In genomic region chr19:59208475-59208874, GRCm38 (mm10) we compare ENCODE assay signal across 8 mouse cellular contexts. TPM values are rescaled to one million over a fixed set of nuclear protein-coding genes. Genes with fewer than 3 reads are reported as not detected.
DNase-seq lines count a peak whose midpoint lies in the region; ATAC-seq and TF ChIP-seq lines count a peak whose summit lies in the region.
"Had no signal": no experiment of that assay in that cellular context is flagged by ENCODE, and none has a peak within 500 bp of the region (broad histone marks: within the 10 kb centered on the region; RNA-seq: fewer than 3 reads in every experiment).

No protein-coding gene starts in this region.

- H3K36me3 ChIP-seq in C2C12 (ENCODE audit: control insufficient read depth, insufficient read depth), result no peaks in the 10 kb centered on the region
- no peaks in the 10 kb centered on the region for H3K36me3 ChIP-seq in liver, embryonic 13.5 days
- H3K36me3 ChIP-seq: limb, embryonic 13.5 days had no signal

- peak; percentile 54 for DNase-seq in MEL-GATA-1-ER (ENCODE audit: extremely low read depth, low read depth)
- DNase-seq in cerebellum, adult 18-20 months, result peak; percentile 55 to 67
- peak; percentile 81 for DNase-seq in forelimb bud, embryonic 11.5 days (ENCODE audit: low read depth, low spot score)
- DNase-seq in kidney, postnatal 10 days, result peak; percentile 84
- DNase-seq in liver, embryonic 13.5 days, result peak; percentile 28
- DNase-seq in right cerebral cortex, adult 18-20 months, result peak; percentile 77

- no peaks in the 10 kb centered on the region for H3K79me2 ChIP-seq in C2C12 (ENCODE audit: control insufficient read depth, insufficient read depth)

- no peak overlapping the region for H3K4me2 ChIP-seq in liver, embryonic 13.5 days
- H3K4me2 ChIP-seq: limb, embryonic 13.5 days had no signal

- no peak for ATAC-seq in liver, embryonic 13.5 days (ENCODE audit: low read depth)

- no peaks in the 10 kb centered on the region for H3K9me3 ChIP-seq in liver, embryonic 13.5 days (replicated peaks)
- H3K9me3 ChIP-seq: limb, embryonic 13.5 days had no signal

- H3K79me3 ChIP-seq in C2C12 (ENCODE audit: low read depth), result no peaks in the 10 kb centered on the region

- TF ChIP-seq CTCF in C2C12 (IDR thresholded peaks at IDR 0.05; ENCODE audit: control insufficient read depth, insufficient read depth, insufficient read length), result peak; percentile 34

- H3K27ac ChIP-seq in liver, embryonic 13.5 days, result no peak overlapping the region
- H3K27ac ChIP-seq: limb, embryonic 13.5 days had no signal

- H3K9ac ChIP-seq in liver, embryonic 13.5 days, result no peak overlapping the region
- H3K9ac ChIP-seq: limb, embryonic 13.5 days had no signal

- peaks cover 7% of the 10 kb centered on the region for H3K27me3 ChIP-seq in C2C12 (ENCODE audit: control insufficient read depth, insufficient read depth, insufficient read length)
- peaks cover 3% of the 10 kb centered on the region; the same call in 1 of the 2 replicates for H3K27me3 ChIP-seq in liver, embryonic 13.5 days

- no peaks in the 10 kb centered on the region for H3K4me1 ChIP-seq in liver, embryonic 13.5 days (replicated peaks)
- H3K4me1 ChIP-seq: limb, embryonic 13.5 days had no signal

- H3ac ChIP-seq in C2C12 (ENCODE audit: control insufficient read depth, insufficient read length, low read depth), result no peak overlapping the region

- 29% methylated on average over 5 of the region's 5 CpGs for WGBS in liver, embryonic 13.5 days (ENCODE audit: insufficient replicate concordance)

- no peak overlapping the region for H3K4me3 ChIP-seq in C2C12 (ENCODE audit: insufficient read depth, poor library complexity, severe bottlenecking)
- H3K4me3 ChIP-seq in liver, embryonic 13.5 days (replicated peaks), result no peak overlapping the region
- H3K4me3 ChIP-seq: limb, embryonic 13.5 days had no signal

TF ChIP-seq in C2C12, 6 proteins besides CTCF, POLR2A, EP300 and RAD21:
- TF ChIP-seq CEBPB (IDR thresholded peaks at IDR 0.05; ENCODE audit: low read depth) (no peak), MYOG (IDR thresholded peaks at IDR 0.05; ENCODE audit: control insufficient read depth, extremely low read depth, insufficient read length) (no peak), FOSL1 (IDR thresholded peaks at IDR 0.05; ENCODE audit: insufficient read depth, low read length, poor library complexity, severe bottlenecking) (no peak), USF1 (IDR thresholded peaks at IDR 0.05; ENCODE audit: low read depth) (no peak), MAX (IDR thresholded peaks at IDR 0.05) (no peak), MYOD1 (IDR thresholded peaks at IDR 0.05; ENCODE audit: control insufficient read depth, insufficient read length, low read depth) (no peak)

RNA-seq across cellular contexts. Expression of gene Kcnk18, which starts 10.5 kb away (rescaled TPM):
- not detected for polyA plus RNA-seq in C2C12 (2012; fragmentation: generic; extraction: Trizol)
- not detected in 2 replicates for polyA plus RNA-seq in liver, embryonic 13.5 days (2015; fragmentation: Nextera tagmentation; extraction: Ambion mirVana)

RNA-seq across cellular contexts. Expression of gene Vax1, which starts 38.6 kb away (rescaled TPM):
- not detected for polyA plus RNA-seq in C2C12 (2012; fragmentation: generic; extraction: Trizol)
- not detected in 2 replicates for polyA plus RNA-seq in liver, embryonic 13.5 days (2015; fragmentation: Nextera tagmentation; extraction: Ambion mirVana)

RNA-seq across cellular contexts. Expression of gene Slc18a2, which starts 52.2 kb away (rescaled TPM):
- 0.22 TPM for polyA plus RNA-seq in C2C12 (2012; fragmentation: generic; extraction: Trizol)
- 3.4 and 4.3 TPM in 2 replicates for polyA plus RNA-seq in liver, embryonic 13.5 days (2015; fragmentation: Nextera tagmentation; extraction: Ambion mirVana)

Comparison
In these comparisons a context has a peak if more than half of its experiments do, and no peak if none do; other contexts are left out.
1. DNase-seq: peak in every context shown above with its lines; median percentile 84 in kidney, postnatal 10 days; 81 in forelimb bud, embryonic 11.5 days; 77 in right cerebral cortex, adult 18-20 months; 61 in cerebellum, adult 18-20 months; 54 in MEL-GATA-1-ER; 28 in liver, embryonic 13.5 days.